Mouse (Mus musculus): ENCODE measurements around the gene Rnase11.

GRCm38 (mm10) chr14:51068956-51069355, 19.0 kb upstream of the Rnase11 start:
- TF ChIP-seq POLR2A (IDR thresholded peaks at IDR 0.05; ENCODE audit: borderline replicate concordance, control insufficient read depth, low read depth, low read length) (no peak), CTCF (IDR thresholded peaks at IDR 0.05; ENCODE audit: control insufficient read depth, insufficient read depth, low read length) (no peak)

Measured in bone marrow, adult 2 months (tissue).